Mouse (Mus musculus) cerebellum, adult 2 months (tissue): Measurements from ENCODE around the gene Ccdc154.

ENCODE experiments used
- CTCF ChIP-seq: fragments of 200-500 bp; IDR thresholded peaks from 2 replicates; pipeline ENCODE4 v1.5.1; 2011; ENCODE audit warnings: low read depth, mild to moderate bottlenecking, control low read depth, low read length, moderate library complexity, borderline replicate concordance; ENCODE audit not compliant: insufficient read depth
- POLR2A ChIP-seq: fragments of 200-500 bp; IDR thresholded peaks from 2 replicates; pipeline ENCODE4 v1.6.1; 2011; ENCODE audit warnings: low read length, control low read depth, borderline replicate concordance; ENCODE audit not compliant: insufficient read depth

DNA sequence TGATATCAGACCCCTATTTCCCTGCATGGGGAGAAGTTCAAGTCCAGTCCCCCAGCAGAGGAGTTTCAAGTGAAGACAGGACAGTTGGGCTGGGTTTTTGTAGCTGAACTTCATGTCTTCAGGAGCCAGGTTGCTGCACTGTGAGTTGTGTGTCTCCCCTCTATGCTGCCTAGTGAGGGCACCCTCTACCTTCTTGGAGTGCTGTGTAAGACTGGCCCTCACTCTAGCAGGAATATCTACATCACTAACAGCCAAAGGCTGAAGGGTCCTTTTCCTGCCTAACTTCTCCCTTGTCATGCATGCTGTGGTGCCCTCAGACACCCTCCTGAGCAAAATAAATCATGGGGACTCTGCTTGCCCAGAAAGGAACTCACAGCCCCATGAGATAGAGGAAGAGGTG lies 21.0 kb downstream of the Ccdc154 start:
- peak; percentile 53; the same call in 1 of the 2 replicates for TF ChIP-seq CTCF
- TF ChIP-seq POLR2A: no peak
